Comparison of ENCODE assay signal across 8 mouse cellular contexts in the genomic region with DNA sequence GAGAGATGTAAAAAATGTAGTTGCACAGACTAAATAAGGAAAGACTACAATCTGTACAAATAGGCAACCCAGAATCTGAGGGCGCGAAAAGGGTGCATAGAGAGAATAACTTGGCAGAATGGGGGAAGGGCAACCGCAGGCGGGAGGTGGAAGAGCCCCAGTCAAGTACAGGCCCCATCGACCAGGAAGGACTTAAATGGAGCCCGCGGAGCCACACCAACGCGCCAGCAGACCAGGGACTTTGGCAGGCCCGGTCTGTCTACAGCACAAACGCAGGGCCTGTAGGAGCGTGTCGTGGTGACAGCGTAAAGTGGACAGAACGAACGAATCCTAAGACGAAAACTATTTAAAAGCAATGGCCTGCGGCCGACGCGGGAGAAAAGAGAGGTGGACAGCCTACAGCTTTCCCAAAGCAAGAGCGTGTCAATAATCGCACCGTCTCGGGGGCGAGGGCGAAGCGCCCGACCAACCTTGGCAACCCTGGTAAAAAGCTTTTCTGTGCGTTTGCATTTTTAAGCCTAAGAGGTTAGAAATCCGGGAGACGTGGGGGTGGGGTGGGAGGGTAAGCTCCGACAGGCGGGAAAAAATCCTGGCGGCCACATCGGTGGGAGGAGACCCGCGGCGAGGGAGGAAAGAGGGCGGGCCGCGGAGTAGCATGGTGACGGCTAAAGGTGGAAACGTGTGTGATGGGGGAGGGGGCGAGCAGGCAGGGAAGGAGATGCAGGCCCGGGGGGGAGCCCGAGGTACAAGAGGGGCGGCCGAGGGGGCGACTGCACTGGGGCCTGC. TPM values are rescaled to one million over a fixed set of nuclear protein-coding genes. Genes with fewer than 3 reads are reported as not detected.
DNase-seq lines count a peak whose midpoint lies in the region; ATAC-seq and TF ChIP-seq lines count a peak whose summit lies in the region.

No protein-coding gene starts in this region.

- TF ChIP-seq CTCF in gastrocnemius, adult 2 months (IDR thresholded peaks at IDR 0.05), result no peak
- TF ChIP-seq CTCF in hindbrain, postnatal 0 days (IDR thresholded peaks at IDR 0.05; ENCODE audit: low read depth), result no peak

- no peaks in the 10 kb centered on the region for H3K27me3 ChIP-seq in hindbrain, postnatal 0 days (ENCODE audit: insufficient read depth, low read length)

- DNase-seq in gastrocnemius, adult 2 months, result peak; percentile 87
- DNase-seq in hindbrain, postnatal 0 days (ENCODE audit: low spot score), result peak; percentile 85
- peak; percentile 56 to 91 for DNase-seq in left cerebral cortex, postnatal 10 days (ENCODE audit: extremely low spot score in 1 of 2, low spot score in 2 of 2)
- DNase-seq in right cerebral cortex, postnatal 36 days (ENCODE audit: low spot score in 2 of 2), result peak; percentile 40 to 61
- peak; percentile 91 for DNase-seq in yolk sac, embryonic 10.5 days (ENCODE audit: low spot score)

- H3K9me3 ChIP-seq in hindbrain, postnatal 0 days (ENCODE audit: low read length), result no peaks in the 10 kb centered on the region

- WGBS in hindbrain, postnatal 0 days, result under 1% methylated on average over 46 of the region's 50 CpGs

- peak overlapping the region; percentile 98 for H3K9ac ChIP-seq in hindbrain, postnatal 0 days (replicated peaks; ENCODE audit: low read length)

- H3K4me2 ChIP-seq in hindbrain, postnatal 0 days (ENCODE audit: low read depth, low read length), result peak overlapping the region; percentile 78

- peak; percentile 14 for ATAC-seq in activated CD4-positive, CD25-positive, alpha-beta regulatory T cell, adult 4 months
- ATAC-seq in common myeloid progenitor, adult 5-6 weeks (replicated peaks; ENCODE audit: low read depth, poor library complexity, severe bottlenecking), result peak; percentile 54
- peak; percentile 44 for ATAC-seq in hindbrain, postnatal 0 days
- ATAC-seq in megakaryocyte progenitor cell, adult 5-6 weeks (replicated peaks; ENCODE audit: poor library complexity), result peak; percentile 64

- H3K4me1 ChIP-seq in hindbrain, postnatal 0 days (ENCODE audit: insufficient read depth, low read length), result peaks cover 17% of the 10 kb centered on the region

- intact Hi-C loops in gastrocnemius, adult 2 months (cut with DNase I), result loop anchor here (1.0 kb wide), 1 partner anchor 61 kb away; no protein-coding TSS in a partner anchor
- intact Hi-C loops in left cerebral cortex, postnatal 10 days (cut with DNase I), result loop anchor here (2.0 kb wide), 1 partner anchor 61 kb away; the partner anchor contains the start of genes Enoph1 and Hnrnpdl

- H3K27ac ChIP-seq in gastrocnemius, adult 2 months, result peak overlapping the region; percentile 97
- peak overlapping the region; percentile 98 for H3K27ac ChIP-seq in hindbrain, postnatal 0 days

- H3K36me3 ChIP-seq in hindbrain, postnatal 0 days (ENCODE audit: insufficient read depth, low read length), result no peaks in the 10 kb centered on the region

- peak overlapping the region; percentile 96 for H3K4me3 ChIP-seq in gastrocnemius, adult 2 months
- peak overlapping the region; percentile 92 for H3K4me3 ChIP-seq in hindbrain, postnatal 0 days (ENCODE audit: low read length)

RNA-seq across cellular contexts. Expression of gene Hnrnpd, which starts 1.0 kb away (rescaled TPM):
- 10 to 100 TPM; 36.0 to 66.4 TPM for polyA plus RNA-seq in activated CD4-positive, CD25-positive, alpha-beta regulatory T cell, adult 4 months (2017; shearing (Covaris generic))
- 181 and 264 TPM in 2 replicates for total RNA-seq in common myeloid progenitor, adult 5-6 weeks (2017)
- 10 to 100 TPM; 68.5 to 84.1 TPM for total RNA-seq in gastrocnemius, adult 2 months (2021)
- total RNA-seq in hindbrain, postnatal 0 days (2014; rRNA removed), result 28.6 and 30.2 TPM in 2 replicates
- 95.9 and 103 TPM in 2 replicates for polyA plus RNA-seq in hindbrain, postnatal 0 days (2015; fragmentation: Nextera tagmentation; extraction: Ambion mirVana)
- 100 to 1,000 TPM; 229 to 243 TPM for total RNA-seq in left cerebral cortex, postnatal 10 days (2021)
- total RNA-seq in megakaryocyte progenitor cell, adult 5-6 weeks (2015), result 378 and 387 TPM in 2 replicates
- 92.7 and 143 TPM in 2 replicates for total RNA-seq in megakaryocyte progenitor cell, adult 5-6 weeks (2017)

RNA-seq across cellular contexts. Expression of gene 4930524J08Rik, which starts 1.2 kb away (rescaled TPM):
- polyA plus RNA-seq in activated CD4-positive, CD25-positive, alpha-beta regulatory T cell, adult 4 months (2017; shearing (Covaris generic)), result not detected
- 1.4 TPM in 1 of 2 replicates, not detected in the other for total RNA-seq in common myeloid progenitor, adult 5-6 weeks (2017)
- under 1 TPM in 1 of 2 experiments, not detected in 1; 0.42 TPM for total RNA-seq in gastrocnemius, adult 2 months (2021)
- total RNA-seq in hindbrain, postnatal 0 days (2014; rRNA removed), result 0.52 and 1.2 TPM in 2 replicates
- polyA plus RNA-seq in hindbrain, postnatal 0 days (2015; fragmentation: Nextera tagmentation; extraction: Ambion mirVana), result 3.8 and 4.0 TPM in 2 replicates
- total RNA-seq in left cerebral cortex, postnatal 10 days (2021), result 1 to 10 TPM; 1.7 to 2.9 TPM
- total RNA-seq in megakaryocyte progenitor cell, adult 5-6 weeks (2015), result 0.98 and 1.2 TPM in 2 replicates
- 1.9 TPM in 1 of 2 replicates, not detected in the other for total RNA-seq in megakaryocyte progenitor cell, adult 5-6 weeks (2017)

Comparison
In these comparisons a context has a peak if more than half of its experiments do, and no peak if none do; other contexts are left out.
1. Peak in every context shown above with its lines: DNase-seq, ATAC-seq, H3K4me3 ChIP-seq and H3K27ac ChIP-seq.
2. ATAC-seq: peak in every context shown above with its lines; median percentile 64 in megakaryocyte progenitor cell, adult 5-6 weeks; 54 in common myeloid progenitor, adult 5-6 weeks; 44 in hindbrain, postnatal 0 days; 14 in activated CD4-positive, CD25-positive, alpha-beta regulatory T cell, adult 4 months.